Mouse (Mus musculus): ENCODE measurements around the gene Olfr1164.

The Olfr1164 gene

DNA sequence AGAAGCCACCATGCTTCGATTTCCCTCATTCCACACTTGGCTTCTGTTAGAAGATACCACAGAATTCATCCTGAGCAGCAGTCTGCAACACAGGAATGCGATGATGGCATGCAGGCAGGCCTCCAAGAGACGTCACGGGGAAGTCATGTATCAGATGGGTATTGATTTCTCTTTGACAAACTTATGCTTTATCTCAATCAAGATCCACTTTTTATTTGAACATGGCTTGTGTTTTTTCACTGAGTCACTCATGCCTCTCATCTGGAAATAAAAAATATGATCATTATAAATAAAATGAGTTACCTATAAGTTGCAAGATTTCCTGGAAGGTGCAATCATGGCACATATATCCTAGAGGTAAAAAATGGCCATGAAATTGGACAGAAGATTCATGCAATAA, at the start of gene Olfr1164:
Gene Olfr1164, minus strand, starts transcription at position 101 of the 400 bp plus-strand sequence.
- no peak for DNase-seq

DNA sequence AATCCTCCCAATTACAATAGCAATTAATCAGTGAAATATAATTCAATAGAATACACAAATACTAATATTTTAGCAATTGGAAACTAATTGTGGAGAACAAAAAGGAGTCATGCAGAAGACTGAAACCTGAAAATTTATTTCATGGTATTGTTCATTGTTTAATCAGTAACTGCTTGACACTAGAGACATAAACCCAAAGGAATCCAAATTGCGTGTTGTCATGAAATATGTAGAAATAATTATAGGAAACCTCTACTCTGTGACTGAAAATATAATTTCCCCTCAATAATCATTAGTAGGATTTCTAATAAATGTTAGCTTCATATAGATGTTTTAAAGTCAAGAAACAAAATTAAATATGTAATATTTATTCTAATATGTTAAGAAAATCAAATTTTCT, 34.4 kb upstream of the Olfr1164 start, which contains the start of gene Olfr1166:
Gene Olfr1166, minus strand, starts transcription at position 101 of the 400 bp plus-strand sequence.
- DNase-seq: no peak

DNA sequence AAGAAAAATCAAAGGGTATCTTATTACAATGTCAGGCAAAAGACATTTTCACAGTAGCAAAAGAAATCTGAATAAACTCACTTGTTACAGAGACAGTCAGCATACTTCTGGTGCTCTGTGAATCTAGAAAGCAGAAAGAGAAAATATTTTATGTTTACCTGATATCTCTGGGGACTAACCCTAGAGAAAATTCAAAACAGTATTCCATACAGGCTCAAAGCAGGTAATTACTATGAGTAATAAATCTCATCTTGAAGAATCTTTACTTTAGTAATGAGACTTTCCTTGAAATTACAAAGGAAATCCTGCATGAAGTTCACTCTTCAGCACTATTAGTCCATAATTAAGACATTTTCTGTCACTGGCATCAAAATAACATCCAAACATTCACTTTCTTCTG, 22.0 kb downstream of the Olfr1164 start, which contains the start of gene Olfr1163:
Gene Olfr1163, minus strand, starts transcription at position 101 of the 400 bp plus-strand sequence.
- DNase-seq: no peak

DNA sequence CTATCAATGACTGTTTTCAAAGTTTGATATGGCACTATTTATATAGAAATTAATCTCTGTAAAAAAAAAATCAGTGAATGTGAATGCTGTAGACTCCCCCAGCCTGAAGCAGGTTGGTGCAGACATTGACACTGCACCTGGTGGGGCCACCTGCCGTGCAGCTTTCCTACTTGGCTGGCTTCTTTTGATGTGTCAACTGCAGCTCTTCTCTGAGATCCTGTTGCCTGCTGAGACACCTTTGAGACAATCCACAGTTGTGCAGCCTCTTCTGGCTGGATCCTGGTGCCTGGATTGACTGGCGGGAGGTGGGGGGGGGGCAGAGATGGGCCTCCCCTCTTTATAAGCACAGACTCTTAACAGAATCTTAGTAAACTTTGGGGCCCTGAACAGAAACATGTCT, 30.2 kb downstream of the Olfr1164 start:
- no peak for DNase-seq

DNA sequence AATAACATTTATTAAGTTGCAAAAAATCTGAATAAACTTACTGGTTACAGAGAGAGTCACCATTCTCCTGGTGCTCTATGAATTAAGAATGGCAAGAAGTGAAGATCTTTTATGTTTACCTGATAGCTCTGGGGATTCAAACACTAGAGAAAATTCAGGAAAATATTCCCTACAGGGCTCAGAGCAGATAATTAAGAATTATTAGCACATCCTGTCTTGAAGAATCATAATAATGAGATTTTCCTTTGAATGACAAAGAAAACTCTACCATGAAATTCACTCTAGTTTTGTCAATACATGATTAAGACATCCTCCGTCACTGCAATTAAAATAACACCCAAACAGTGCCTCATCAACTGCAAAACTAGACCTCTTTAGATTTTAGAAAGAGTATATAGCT, 42.7 kb downstream of the Olfr1164 start, which contains the start of gene Olfr1162:
Gene Olfr1162, minus strand, starts transcription at position 101 of the 400 bp plus-strand sequence.
- DNase-seq: no peak

Measured in kidney, postnatal 25 days (tissue).